Mouse (Mus musculus) brown adipose tissue, adult 24 weeks (tissue): ENCODE data around the gene Dcun1d3. TPM values are rescaled to one million over a fixed set of nuclear protein-coding genes. Genes with fewer than 3 reads are reported as not detected.

Source experiments
- H3K27ac ChIP-seq: fragments of 200-500 bp; replicated peaks from 2 replicates; pipeline ENCODE4 v1.5.1; 2012; ENCODE audit warnings: low read depth, mild to moderate bottlenecking, low read length
- H3K4me1 ChIP-seq: fragments of 200-500 bp; 2 replicates; pipeline ENCODE4 v1.6.1; 2012; ENCODE audit warnings: low read length, mixed read lengths; ENCODE audit not compliant: control insufficient read depth, insufficient read depth, insufficient read length
- H3K4me3 ChIP-seq: fragments of 200-500 bp; 2 replicates; pipeline ENCODE4 v1.5.1; 2012; ENCODE audit warnings: low read depth, mild to moderate bottlenecking, low read length, moderate library complexity; ENCODE audit not compliant: insufficient read depth
- polyA plus RNA-seq: library from polyadenylated mRNA; stranded (reverse); fragments of >200 nt; gene quantifications from 2 replicates; pipeline ENCODE4 v1.2.4, GENCODE M21; 2012; ENCODE audit not compliant: missing spikeins, insufficient read depth, insufficient read length

The Dcun1d3 gene
- polyA plus RNA-seq, 1 experiment = 18.4 TPM

DNA sequence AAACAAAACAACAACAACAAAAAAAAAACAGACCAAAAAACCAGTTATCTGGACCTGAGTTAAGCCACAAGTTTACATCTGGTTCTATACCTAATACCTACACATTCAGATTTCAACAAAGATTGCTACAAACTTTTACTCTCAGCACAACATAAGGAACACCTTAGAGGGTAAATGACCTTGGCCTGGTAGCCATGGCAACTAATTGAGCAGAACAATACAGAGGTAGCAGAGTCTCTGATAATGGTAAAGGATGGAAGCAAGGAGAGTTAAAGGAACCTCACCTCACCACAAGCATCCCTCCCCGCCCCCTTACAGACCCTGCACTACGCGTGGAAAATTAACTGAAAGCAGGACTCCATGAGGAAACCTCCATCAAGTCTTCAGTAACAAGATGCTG is 36.0 kb downstream of the Dcun1d3 start:
- Histone ChIP-seq H3K4me1 (peaks cover 10% of the 10 kb centered on the region; the same call in 1 of the 2 replicates), H3K27ac (no peak overlapping the region), H3K4me3 (no peak overlapping the region)

DNA sequence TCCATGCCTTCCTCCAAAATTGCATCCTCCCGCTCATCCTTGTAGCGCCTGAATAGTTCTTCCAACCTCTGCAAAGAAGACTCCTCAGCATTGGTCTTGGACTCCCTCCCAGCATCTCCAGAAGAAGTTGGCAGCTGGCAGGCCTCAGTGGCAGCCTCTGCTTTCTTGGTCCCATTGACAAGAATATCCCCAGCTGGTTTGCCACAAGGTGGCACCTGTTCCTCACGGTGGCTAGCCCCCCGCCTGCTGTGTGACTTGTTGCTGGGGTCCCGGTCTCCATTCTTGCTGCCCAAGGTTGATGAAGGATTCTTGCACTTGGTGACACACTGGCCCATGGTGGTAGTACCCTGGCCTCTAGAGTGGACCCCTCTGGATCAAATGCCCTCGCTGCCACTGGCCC is 36.6 kb downstream of the Dcun1d3 start:
- Histone ChIP-seq H3K27ac (no peak overlapping the region), H3K4me3 (no peak overlapping the region), H3K4me1 (peaks cover 10% of the 10 kb centered on the region; the same call in 1 of the 2 replicates)

DNA sequence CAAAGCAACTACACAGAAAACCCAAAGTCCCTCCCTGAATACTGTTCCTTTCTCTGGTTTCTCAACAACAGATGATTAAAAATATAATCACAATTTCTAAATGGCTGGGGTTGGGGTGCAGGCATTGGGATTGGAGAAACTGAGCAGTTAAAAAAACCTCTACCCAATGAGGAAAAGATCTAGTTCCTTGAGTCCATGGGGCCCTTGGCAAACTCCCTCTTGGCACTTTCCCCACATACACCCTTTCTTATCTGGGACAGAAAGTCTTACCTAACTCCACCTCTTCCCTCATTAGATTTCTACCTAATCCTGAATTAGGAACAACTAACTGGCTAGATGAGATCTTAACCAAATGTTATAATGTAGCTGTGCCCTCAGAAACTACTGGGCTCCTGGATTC is 41.1 kb downstream of the Dcun1d3 start:
- Histone ChIP-seq H3K27ac (no peak overlapping the region), H3K4me3 (no peak overlapping the region), H3K4me1 (no peaks in the 10 kb centered on the region)

DNA sequence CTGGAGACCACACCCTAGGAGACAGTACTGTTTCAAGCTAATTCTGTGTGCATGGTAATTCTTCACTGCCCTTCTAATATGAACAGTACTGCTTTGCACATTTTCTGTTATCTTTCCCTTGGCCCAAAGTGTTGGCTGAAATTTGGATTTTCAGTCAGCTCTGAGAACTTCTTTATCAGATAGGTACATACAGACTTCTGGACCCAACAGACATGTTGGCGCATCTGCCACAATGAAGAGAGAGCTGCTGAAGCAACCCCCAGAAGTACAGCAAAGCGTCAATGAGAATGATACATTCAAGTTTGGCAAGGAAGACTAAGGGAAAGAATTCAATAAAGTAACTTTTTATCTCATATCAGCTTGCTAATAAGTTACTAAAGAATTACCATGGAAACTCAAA is 41.7 kb downstream of the Dcun1d3 start:
- Histone ChIP-seq H3K4me1 (no peaks in the 10 kb centered on the region), H3K4me3 (no peak overlapping the region), H3K27ac (no peak overlapping the region)

DNA sequence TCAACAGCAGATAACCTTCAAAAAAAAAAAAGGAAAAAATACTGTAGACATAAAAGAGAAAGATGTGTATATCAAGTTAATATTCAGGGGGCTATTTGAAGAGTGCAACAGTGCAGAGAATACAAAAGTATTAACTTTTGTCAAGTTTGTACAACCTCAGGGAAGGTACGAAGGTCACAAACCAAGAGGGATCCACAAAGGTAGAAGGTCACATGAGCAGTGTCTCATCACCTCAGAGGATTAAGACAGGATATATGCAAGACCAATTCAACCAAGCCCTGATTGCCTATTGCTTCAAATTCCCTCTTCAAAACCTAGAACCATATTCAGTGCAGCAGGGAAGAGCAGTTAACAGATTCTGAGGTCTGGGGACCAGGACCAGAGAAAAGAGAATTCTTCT is 42.9 kb downstream of the Dcun1d3 start:
- Histone ChIP-seq H3K4me1 (no peaks in the 10 kb centered on the region), H3K4me3 (no peak overlapping the region), H3K27ac (no peak overlapping the region)

DNA sequence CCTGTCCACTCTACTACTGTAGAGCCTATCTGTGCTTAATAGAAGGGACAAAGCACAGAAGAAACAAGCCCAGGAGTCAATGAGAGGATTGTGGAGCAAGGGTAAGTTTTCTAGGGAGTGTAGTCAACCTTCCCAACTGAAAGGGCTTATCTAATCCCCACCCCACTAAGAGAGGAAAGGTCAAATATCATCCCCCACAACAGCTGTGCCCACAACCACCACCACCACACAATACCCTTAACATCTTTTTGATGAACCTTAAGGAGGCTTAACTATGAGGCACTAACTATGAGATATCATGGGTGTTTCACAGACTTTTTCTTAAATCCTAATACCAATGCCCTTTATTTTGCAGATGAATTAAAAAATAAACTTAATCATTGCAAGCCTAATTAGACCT is 43.6 kb downstream of the Dcun1d3 start:
- Histone ChIP-seq H3K4me3 (no peak overlapping the region), H3K4me1 (no peaks in the 10 kb centered on the region), H3K27ac (no peak overlapping the region)

DNA sequence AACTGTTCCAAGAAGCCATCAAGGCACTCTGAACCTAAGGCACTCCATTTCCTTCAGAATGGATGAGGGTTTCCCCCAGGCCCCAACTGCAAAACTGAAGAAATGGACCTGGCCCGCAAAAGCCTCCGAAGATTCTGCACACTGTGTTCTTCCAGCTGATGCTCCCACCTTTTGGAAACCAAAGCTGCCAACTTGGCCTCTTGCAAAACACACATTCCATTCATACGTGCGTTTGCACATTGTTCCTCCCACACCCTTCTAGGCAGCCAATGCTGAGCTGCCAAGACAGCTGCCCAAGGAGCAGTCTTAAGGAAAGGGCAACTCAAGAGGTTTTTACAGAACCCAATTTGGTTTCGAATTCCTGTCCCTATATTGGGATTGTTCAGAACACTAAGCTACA is 45.4 kb downstream of the Dcun1d3 start:
- Histone ChIP-seq H3K27ac (peak overlapping the region; percentile 27), H3K4me1 (no peaks in the 10 kb centered on the region), H3K4me3 (no peak overlapping the region)

DNA sequence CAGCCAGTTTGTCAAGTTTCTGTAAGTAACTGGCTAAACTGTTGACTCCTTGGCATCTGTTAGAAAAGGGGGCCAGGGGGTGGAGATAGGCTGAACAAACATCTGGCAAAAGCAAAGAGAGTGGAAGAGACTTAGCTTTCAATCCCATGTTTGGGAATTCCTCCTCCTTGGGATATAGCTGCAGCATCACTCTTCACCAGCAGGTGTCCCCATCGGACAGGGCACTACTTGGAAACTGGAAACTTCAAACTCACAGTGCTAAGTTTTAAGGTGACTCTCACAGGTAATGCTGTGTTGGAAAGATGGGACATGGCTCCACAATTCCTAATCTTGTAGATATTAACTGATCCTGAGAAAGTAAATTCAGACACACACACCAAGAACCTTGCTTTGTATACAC is 47.0 kb downstream of the Dcun1d3 start:
- no peaks in the 10 kb centered on the region for H3K4me1 ChIP-seq
- no peak overlapping the region for H3K4me3 ChIP-seq
- H3K27ac ChIP-seq = no peak overlapping the region

DNA sequence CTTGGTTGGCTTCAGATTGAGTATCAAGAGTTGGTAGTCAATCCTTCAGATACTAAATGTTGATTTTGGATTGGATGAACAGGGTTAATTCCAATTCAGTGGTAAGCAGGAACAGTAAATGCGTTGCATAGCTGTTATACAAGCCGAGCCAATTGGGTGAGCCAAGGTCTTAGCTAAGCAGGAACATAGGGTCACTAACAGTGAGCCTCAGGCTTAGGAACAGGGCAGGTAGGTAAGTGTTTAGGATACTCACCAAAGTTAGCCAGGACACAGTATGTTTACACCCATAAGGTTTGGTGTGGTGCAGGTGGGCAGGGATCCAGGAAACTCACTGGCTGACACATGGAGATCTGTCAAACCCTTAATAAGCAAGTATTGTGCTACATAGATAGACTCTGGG is 48.7 kb downstream of the Dcun1d3 start:
- Histone ChIP-seq H3K27ac (peak overlapping the region; percentile 70), H3K4me3 (no peak overlapping the region)

DNA sequence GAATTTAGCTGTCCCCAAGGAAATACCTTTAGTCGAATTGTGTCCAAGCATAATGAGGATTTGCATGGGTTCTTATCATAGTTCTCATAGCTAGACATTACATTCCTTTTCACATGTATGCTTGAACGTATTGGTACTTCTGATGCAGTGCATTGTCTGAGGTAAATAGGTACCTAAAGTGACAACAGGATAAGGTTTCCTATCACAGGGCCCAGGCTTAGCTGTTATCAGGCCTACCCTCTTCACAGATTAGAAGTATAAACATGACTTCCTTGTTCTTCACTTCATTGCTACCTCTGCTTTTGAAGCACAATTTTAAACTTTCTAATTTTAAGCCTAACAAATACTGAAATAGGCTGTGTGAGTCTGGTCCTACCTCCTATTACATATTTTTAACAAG is 50.6 kb downstream of the Dcun1d3 start:
- no peak overlapping the region for H3K4me3 ChIP-seq
- no peaks in the 10 kb centered on the region for H3K4me1 ChIP-seq
- H3K27ac ChIP-seq = no peak overlapping the region

More for the DNA sequence above, 48.7 kb downstream of the Dcun1d3 start:
- H3K4me1 ChIP-seq = no peaks in the 10 kb centered on the region

DNA sequence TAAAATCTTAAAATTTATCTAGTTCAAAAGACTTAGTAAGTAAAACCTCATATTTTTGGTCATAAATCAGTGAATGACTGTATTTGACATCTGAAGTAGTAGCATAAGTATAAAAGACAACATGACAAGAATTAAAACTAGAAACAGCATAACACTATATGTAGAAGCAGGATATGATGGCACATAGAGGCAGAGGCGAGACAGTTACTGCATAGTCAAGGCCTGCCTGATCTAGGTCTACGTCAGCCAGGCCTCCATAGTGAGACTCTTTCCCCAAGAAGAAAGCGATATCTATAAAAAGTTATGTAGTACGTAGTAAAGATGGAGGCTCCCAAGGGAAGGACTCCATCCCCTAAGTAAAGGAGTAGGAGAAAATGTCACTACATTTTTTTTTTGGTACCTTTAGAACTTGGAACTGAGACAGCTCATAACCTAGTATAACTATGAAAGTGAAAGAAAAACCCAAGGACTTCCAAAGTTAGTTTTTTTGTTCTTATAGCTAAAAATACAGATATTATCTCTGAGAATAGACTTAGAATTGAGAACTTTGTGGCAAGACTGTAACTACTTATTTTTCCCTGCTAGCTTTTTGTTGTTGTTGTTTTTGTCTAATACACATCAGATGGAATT is 54.2 kb downstream of the Dcun1d3 start:
- Histone ChIP-seq H3K4me1 (no peaks in the 10 kb centered on the region), H3K27ac (no peak overlapping the region), H3K4me3 (no peak overlapping the region)

DNA sequence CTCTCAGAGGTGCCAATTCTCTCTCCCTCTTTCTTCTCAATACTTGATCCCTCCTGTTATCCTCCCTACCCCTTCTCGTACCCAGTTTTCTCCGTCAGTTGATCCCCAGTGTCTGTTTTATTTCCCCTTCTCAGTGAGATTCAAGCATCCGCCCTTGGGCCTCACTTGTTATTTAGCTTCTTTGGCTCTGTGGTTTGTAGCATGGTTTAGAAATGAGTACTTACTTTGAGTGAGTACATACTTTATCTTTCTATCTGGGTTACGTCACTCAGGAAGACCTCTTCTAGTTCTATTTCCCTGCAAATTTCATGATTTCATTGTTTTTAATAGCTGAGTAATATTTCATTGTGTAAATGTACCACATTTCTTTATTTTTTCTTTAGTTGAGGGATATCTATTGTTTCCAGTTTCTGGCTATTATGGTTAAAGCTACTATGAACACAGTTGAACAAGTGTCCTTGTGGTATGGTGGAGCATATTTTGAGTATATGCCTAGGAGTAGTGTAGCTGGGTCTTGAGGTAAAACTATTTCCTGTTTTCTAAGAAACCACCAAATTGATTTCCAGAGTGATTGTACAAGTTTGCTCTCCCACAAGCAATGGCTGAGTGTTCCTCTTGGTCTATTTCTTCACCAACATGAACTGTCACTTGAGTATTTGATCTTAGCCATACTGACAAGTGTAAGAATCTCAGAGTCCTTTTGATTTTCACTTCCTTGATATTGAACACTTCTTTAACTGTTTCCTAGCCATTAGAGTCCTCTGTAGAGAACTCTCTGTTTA is 59.9 kb downstream of the Dcun1d3 start:
- Histone ChIP-seq H3K4me1 (no peaks in the 10 kb centered on the region), H3K27ac (no peak overlapping the region), H3K4me3 (no peak overlapping the region)

DNA sequence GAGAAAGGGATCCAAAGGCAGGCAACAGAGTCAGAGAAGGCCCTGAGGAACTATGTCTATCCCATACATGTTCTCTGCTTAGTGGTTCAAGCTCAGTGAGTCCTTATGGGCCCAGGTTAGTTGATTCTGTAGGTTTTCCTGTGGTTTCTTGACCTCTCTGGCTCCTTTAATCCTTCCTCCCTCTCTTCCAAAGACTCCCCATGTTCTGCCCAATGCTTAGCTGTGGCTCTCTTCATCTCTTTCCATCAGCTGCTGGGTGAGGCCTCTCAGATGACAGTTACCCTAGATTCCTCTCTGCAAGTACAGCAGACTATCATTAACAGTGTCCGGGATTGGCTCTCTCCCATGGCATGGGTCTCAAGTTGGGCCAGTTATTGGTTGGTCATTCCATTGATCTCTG is 60.7 kb downstream of the Dcun1d3 start:
- H3K4me1 ChIP-seq = no peaks in the 10 kb centered on the region
- no peak overlapping the region for H3K4me3 ChIP-seq
- no peak overlapping the region for H3K27ac ChIP-seq

DNA sequence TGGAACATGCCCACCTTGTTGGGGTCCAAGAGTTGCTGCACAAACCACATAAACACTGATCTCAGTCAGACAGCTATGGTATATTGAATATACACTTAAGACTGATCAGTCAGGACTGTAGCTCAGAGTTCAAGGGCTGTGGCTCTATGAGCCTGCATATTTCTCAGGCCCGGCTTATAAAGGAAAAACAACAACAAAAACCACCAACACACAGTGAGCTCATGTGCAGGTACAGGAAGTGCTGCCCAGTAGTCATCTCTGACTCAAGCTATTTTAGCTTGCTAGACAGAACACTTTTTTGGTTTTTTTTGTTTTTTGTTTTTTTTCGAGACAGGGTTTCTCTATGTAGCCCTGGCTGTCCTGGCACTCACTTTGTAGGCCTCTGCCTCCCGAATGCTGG is 87.4 kb downstream of the Dcun1d3 start:
- H3K4me1 ChIP-seq = no peaks in the 10 kb centered on the region
- no peak overlapping the region for H3K27ac ChIP-seq
- H3K4me3 ChIP-seq = no peak overlapping the region

DNA sequence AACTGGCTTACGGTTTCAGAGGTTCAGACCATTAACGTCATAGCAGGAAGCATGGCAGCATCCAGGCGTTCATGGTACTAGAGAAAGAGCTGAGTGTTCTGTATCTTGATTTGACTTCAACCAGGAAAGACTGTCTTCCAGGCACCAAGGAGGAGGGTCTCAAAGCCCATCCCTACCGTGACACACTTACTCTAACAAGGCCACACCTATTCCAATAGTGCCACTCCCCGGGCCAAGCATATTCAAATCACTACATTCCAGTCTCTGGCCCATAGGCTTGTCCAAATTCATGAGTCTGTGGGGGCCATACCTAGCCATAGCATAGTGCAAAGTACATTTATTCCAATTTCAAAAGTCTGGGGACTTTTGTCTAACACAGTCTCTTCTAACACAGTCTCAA is 88.7 kb downstream of the Dcun1d3 start:
- Histone ChIP-seq H3K4me3 (no peak overlapping the region), H3K27ac (no peak overlapping the region), H3K4me1 (no peaks in the 10 kb centered on the region)
